Mouse (Mus musculus) hindbrain, embryonic 15.5 days (tissue): Measurements from ENCODE around the gene Siglecg. TPM values are rescaled to one million over a fixed set of nuclear protein-coding genes. Genes with fewer than 3 reads are reported as not detected.

ENCODE experiments used
- ATAC-seq: fragments of 200-750 bp; cut with Nextera tagmentation; 2 replicates; pipeline ENCODE4 v1.8.0; 2017; ENCODE audit warnings: low read depth, moderate number of reproducible peaks, moderate TSS enrichment; ENCODE audit not compliant: low FRiP score
- H3K27ac ChIP-seq: fragments of 300-500 bp; sonication (generic); replicated peaks from 2 replicates; pipeline ENCODE4 v1.5.1; 2015; ENCODE audit warnings: mild to moderate bottlenecking, inconsistent platforms
- H3K27me3 ChIP-seq: fragments of 300-500 bp; sonication (generic); 2 replicates; pipeline ENCODE4 v1.6.1; 2015; ENCODE audit warnings: control low read depth, inconsistent platforms
- H3K36me3 ChIP-seq: fragments of 300-500 bp; sonication (generic); 2 replicates; pipeline ENCODE4 v1.6.1; 2015; ENCODE audit warnings: control low read depth, inconsistent platforms
- H3K4me1 ChIP-seq: fragments of 300-500 bp; sonication (generic); replicated peaks from 2 replicates; pipeline ENCODE4 v1.6.1; 2015; ENCODE audit warnings: control low read depth, inconsistent platforms
- H3K4me2 ChIP-seq: fragments of 300-500 bp; sonication (generic); 2 replicates; pipeline ENCODE4 v1.6.1; 2015; ENCODE audit warnings: moderate library complexity, mild to moderate bottlenecking, inconsistent platforms
- H3K4me3 ChIP-seq: fragments of 300-500 bp; sonication (generic); 2 replicates; pipeline ENCODE4 v1.5.1; 2015; ENCODE audit warnings: mild to moderate bottlenecking, inconsistent platforms
- H3K9ac ChIP-seq: fragments of 300-500 bp; sonication (generic); 2 replicates; pipeline ENCODE4 v1.6.1; 2015; ENCODE audit warnings: inconsistent platforms
- H3K9me3 ChIP-seq: fragments of 300-500 bp; sonication (generic); 2 replicates; pipeline ENCODE4 v1.6.1; 2016; ENCODE audit warnings: control low read depth, inconsistent platforms
- WGBS: fragments of 180-500 bp; shearing (Covaris S2); methylation state at CpG from one replicate; pipeline ENCODE4 v1.1.7; 2015; 5-methylcytosine and 5-hydroxymethylcytosine counted together
- microRNA-seq: library from miRNA; unstranded; fragments of <30 nt; microRNA quantifications from one replicate; pipeline ENCODE4, GENCODE M21; 2016
- polyA plus RNA-seq: library from polyadenylated mRNA; unstranded; fragments of >200 nt; fragmentation: Nextera tagmentation; extraction: Ambion mirVana; gene quantifications from 2 replicates; pipeline ENCODE4 v1.2.1, GENCODE M21; 2015

The Siglecg gene
- polyA plus RNA-seq, 1 experiment from 2014 or later = not detected

- no peaks in the 10 kb centered on the region for H3K36me3 ChIP-seq
- H3K4me2 ChIP-seq = peak overlapping the region; percentile 89
- ATAC-seq = peak; percentile 68
- H3K9ac ChIP-seq = peak overlapping the region; percentile 47
- no peaks in the 10 kb centered on the region for H3K9me3 ChIP-seq
- 0 out of 2 replicates have a peak, but pooled peaks cover 7% of the 10 kb centered on the region for H3K27me3 ChIP-seq
- peak overlapping the region; percentile 80 for H3K27ac ChIP-seq
- H3K4me1 ChIP-seq = peaks cover 10% of the 10 kb centered on the region
- H3K4me3 ChIP-seq = peak overlapping the region; percentile 59
- WGBS = 5% methylated on average over 35 of the region's 35 CpGs
Measured at GRCm38 (mm10) chr7:43464864-43465343, 56.9 kb downstream of the Siglecg start.

- no peaks in the 10 kb centered on the region for H3K36me3 ChIP-seq
- H3K4me3 ChIP-seq = peak overlapping the region; percentile 59
- ATAC-seq = peak; percentile 91
- 0 out of 2 replicates have a peak, but pooled peaks cover 7% of the 10 kb centered on the region for H3K27me3 ChIP-seq
- peak overlapping the region; percentile 47 for H3K9ac ChIP-seq
- WGBS = under 1% methylated on average over 32 of the region's 33 CpGs
- no peaks in the 10 kb centered on the region for H3K9me3 ChIP-seq
- H3K27ac ChIP-seq = peak overlapping the region; percentile 80
- peaks cover 10% of the 10 kb centered on the region for H3K4me1 ChIP-seq
- peak overlapping the region; percentile 89 for H3K4me2 ChIP-seq
Measured at GRCm38 (mm10) chr7:43465344-43466098, 57.5 kb downstream of the Siglecg start.

DNA sequence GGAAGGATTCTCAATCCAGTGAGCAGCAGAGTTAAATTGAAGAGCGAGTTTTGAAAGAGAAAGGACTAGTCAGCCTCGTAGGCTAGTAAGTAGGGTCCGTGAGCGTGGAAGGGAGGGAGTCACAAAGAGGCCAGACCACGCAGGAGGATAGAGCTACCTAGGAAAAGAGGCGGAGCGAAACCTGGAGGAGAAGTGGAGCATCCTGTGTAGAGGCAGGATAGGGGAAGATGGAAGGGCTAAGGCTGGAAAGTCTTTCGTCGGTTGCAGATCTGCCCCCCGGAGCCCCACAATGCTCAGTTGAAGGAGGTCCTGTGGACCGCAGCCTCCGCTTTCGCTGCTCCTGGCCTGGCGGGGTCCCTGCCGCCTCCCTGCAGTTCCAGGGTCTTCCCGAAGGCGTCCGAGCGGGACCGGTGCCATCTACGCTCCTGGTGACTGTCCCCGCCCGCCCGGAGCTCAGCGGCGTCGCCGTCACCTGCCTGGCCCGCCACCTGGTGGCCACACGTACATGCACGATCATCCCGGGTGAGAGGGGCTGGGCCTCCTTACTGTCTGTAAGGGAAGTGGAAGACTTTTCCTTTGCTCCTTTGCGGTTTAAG lies 58.2 kb downstream of the Siglecg start:
- no peaks in the 10 kb centered on the region for H3K36me3 ChIP-seq
- WGBS = under 1% methylated on average over 30 of the region's 33 CpGs

More for the DNA sequence above, 58.2 kb downstream of the Siglecg start:
- H3K9me3 ChIP-seq = no peaks in the 10 kb centered on the region
- 0 out of 2 replicates have a peak, but pooled peaks cover 7% of the 10 kb centered on the region for H3K27me3 ChIP-seq
- peak overlapping the region; percentile 47 for H3K9ac ChIP-seq
- peak overlapping the region; percentile 89 for H3K4me2 ChIP-seq
- peak; percentile 68 for ATAC-seq
- H3K4me3 ChIP-seq = peak overlapping the region; percentile 59
- peak overlapping the region; percentile 80 for H3K27ac ChIP-seq
- H3K4me1 ChIP-seq = peaks cover 10% of the 10 kb centered on the region

Small RNA genes within 50 kb of the gene (microRNA-seq; reads per million reads assigned to microRNA genes)
- gene Mir7051 = 0.65 reads per million

Other genes starting within 250 kb of the Siglecg start
- gene Zfp715, start 94.9 kb upstream of the Siglecg start, polyA plus RNA-seq = 18.8 and 21.0 TPM in 2 replicates
- 0.30 and 0.38 TPM in 2 replicates for gene Siglecf, start 56.9 kb upstream of the Siglecg start, polyA plus RNA-seq
- gene Lim2, start 19.5 kb downstream of the Siglecg start, polyA plus RNA-seq = not detected in 2 replicates
- not detected in 2 replicates for gene Nkg7, start 28.9 kb downstream of the Siglecg start, polyA plus RNA-seq
- not detected in 2 replicates for gene Cldnd2, start 32.6 kb downstream of the Siglecg start, polyA plus RNA-seq
- gene Etfb, start 35.9 kb downstream of the Siglecg start, polyA plus RNA-seq = 129 and 138 TPM in 2 replicates
- 0.41 TPM in 1 of 2 replicates, not detected in the other for gene Gm45233, start 35.9 kb downstream of the Siglecg start, polyA plus RNA-seq
- gene Vsig10l, start 54.9 kb downstream of the Siglecg start, polyA plus RNA-seq = 21.0 and 21.4 TPM in 2 replicates
- gene Iglon5, start 81.9 kb downstream of the Siglecg start, polyA plus RNA-seq = 9.6 and 10.7 TPM in 2 replicates
- 0.12 TPM in 1 of 2 replicates, not detected in the other for gene 4931406B18Rik, start 97.7 kb downstream of the Siglecg start, polyA plus RNA-seq
- 1.6 and 1.7 TPM in 2 replicates for gene Cd33, start 136.2 kb downstream of the Siglecg start, polyA plus RNA-seq
- 7.3 and 8.5 TPM in 2 replicates for gene Zfp658, start 154.1 kb downstream of the Siglecg start, polyA plus RNA-seq
- 14.2 and 14.8 TPM in 2 replicates for gene Zfp719, start 171.4 kb downstream of the Siglecg start, polyA plus RNA-seq
- gene Zfp819, start 199.0 kb downstream of the Siglecg start, polyA plus RNA-seq = 0.47 and 0.54 TPM in 2 replicates
- gene Ceacam18, start 226.5 kb downstream of the Siglecg start, polyA plus RNA-seq = 0.08 TPM in 2 replicates